Mouse (Mus musculus) olfactory bulb, adult 2 months (tissue): ENCODE data around the gene Bnipl.

Experiments
- CTCF ChIP-seq: fragments of 200-500 bp; IDR thresholded peaks from 2 replicates; pipeline ENCODE4 v1.5.1; 2012; ENCODE audit warnings: low read depth, mild to moderate bottlenecking, low read length, moderate library complexity; ENCODE audit not compliant: insufficient read depth
- POLR2A ChIP-seq: fragments of 200-500 bp; IDR thresholded peaks from 2 replicates; pipeline ENCODE4 v1.6.1; 2012; ENCODE audit warnings: mild to moderate bottlenecking, low read depth, low read length, moderate library complexity; ENCODE audit not compliant: insufficient read depth

- TF ChIP-seq CTCF (no peak), POLR2A (peak; percentile 89)
These were observed 22.7 kb downstream of the Bnipl start, which contains the start of gene Cdc42se1 for GRCm38 (mm10) chr3:95228148-95228893.
